Mouse (Mus musculus): ENCODE results near the gene Gtf2e1. TPM values are rescaled to one million over a fixed set of nuclear protein-coding genes. Genes with fewer than 3 reads are reported as not detected.
A peak's percentile ranks its signal among the peaks of the same experiment; 100 is the strongest.

The Gtf2e1 gene
- total and polyA plus RNA-seq, 3 experiments = 29.5 to 72.7 (median 56.0) TPM

GRCm38 (mm10) chr16:37516376-37516993 is 23.1 kb downstream of the Gtf2e1 start:
- H3K9me3 ChIP-seq (replicated peaks; ENCODE audit: low read length) = no peaks in the 10 kb centered on the region
- peak overlapping the region; percentile 45 to 56 (median 52) for H3K4me3 ChIP-seq (replicated peaks in 1 of 3; ENCODE audit: low read depth in 2 of 3, low read length in 2 of 3, poor library complexity in 1 of 3)
- peaks cover 32% of the 10 kb centered on the region for H3K79me2 ChIP-seq (replicated peaks; ENCODE audit: control insufficient read depth, extremely low read depth, insufficient read depth, poor library complexity, severe bottlenecking)
- peak overlapping the region; percentile 86 for H3K27ac ChIP-seq (ENCODE audit: insufficient read depth, low read depth)
- H3K9ac ChIP-seq (ENCODE audit: insufficient read depth, low read depth) = peak overlapping the region; percentile 95
- in situ Hi-C loops (cut with MboI; ENCODE audit: low pct_ligation_motif_present, low pct_unique_long_range_greater_than_20kb, low sequenced_read_pairs) = no loop called here
- no peak for DNase-seq (ENCODE audit: extremely low read depth)
- H3K27me3 ChIP-seq (replicated peaks) = no peaks in the 10 kb centered on the region
- peak overlapping the region; percentile 76 for H3K4me2 ChIP-seq (ENCODE audit: insufficient read depth, low read depth, poor library complexity, severe bottlenecking)
- peaks cover 36 to 93% of the 10 kb centered on the region in 2 experiments for H3K36me3 ChIP-seq (replicated peaks in 1 of 2; ENCODE audit: control insufficient read depth in 1 of 2, insufficient read depth in 1 of 2, low read length in 1 of 2)
- peaks cover 3 to 11% of the 10 kb centered on the region in 2 experiments; a peak in 2 of 4 replicates for H3K4me1 ChIP-seq (ENCODE audit: control insufficient read depth in 1 of 2, insufficient read depth in 2 of 2)
- dilution Hi-C loops (cut with MboI; ENCODE audit: extremely low pct_ligation_motif_present, extremely low pct_unique_long_range_greater_than_20kb, low sequenced_read_pairs) = no loop called here
- TF ChIP-seq JUND (conservative IDR thresholded peaks at IDR 0.05; ENCODE audit: low read depth, low read length) (0 out of 2 replicates have a peak, but pooled peaks have one; percentile 9), UBTF (IDR thresholded peaks at IDR 0.05; ENCODE audit: low read depth, low read length) (no peak), CHD1 (IDR thresholded peaks at IDR 0.05; ENCODE audit: low read depth, low read length) (no peak; the same call in 1 of the 2 replicates), NELFE (IDR thresholded peaks at IDR 0.05; ENCODE audit: low read depth, low read length) (0 out of 2 replicates have a peak, but pooled peaks have one; percentile 12), PAX5 (IDR thresholded peaks at IDR 0.05; ENCODE audit: low read length) (no peak), POLR2A (IDR thresholded peaks at IDR 0.05; ENCODE audit: low read depth, low read length) (peak; percentile 56), TCF12 (IDR thresholded peaks at IDR 0.05; ENCODE audit: low read depth, low read length) (0 out of 2 replicates have a peak, but pooled peaks have one; percentile 7), MAFK (IDR thresholded peaks at IDR 0.05; ENCODE audit: insufficient replicate concordance, low read length) (no peak), BHLHE40 (IDR thresholded peaks at IDR 0.05; ENCODE audit: low read depth, low read length) (peak; percentile 24; the same call in 1 of the 2 replicates), HCFC1 (IDR thresholded peaks at IDR 0.05; ENCODE audit: low read depth, low read length) (no peak), MXI1 (IDR thresholded peaks at IDR 0.05; ENCODE audit: low read depth, low read length) (peak; percentile 50; the same call in 1 of the 2 replicates), MAX (IDR thresholded peaks at IDR 0.05; ENCODE audit: low read length) (peak; percentile 67; the same call in 1 of the 2 replicates), MYC (IDR thresholded peaks at IDR 0.05; ENCODE audit: low read depth, low read length) (peak; percentile 83; the same call in 1 of the 2 replicates), TBP (conservative IDR thresholded peaks at IDR 0.05; ENCODE audit: low read depth, low read length) (0 out of 2 replicates have a peak, but pooled peaks have one; percentile 15)

- Histone ChIP-seq H3K27me3 (replicated peaks) (no peaks in the 10 kb centered on the region), H3K9ac (ENCODE audit: insufficient read depth, low read depth) (peak overlapping the region; percentile 95; the same call in 1 of the 2 replicates), H3K4me2 (ENCODE audit: insufficient read depth, low read depth, poor library complexity, severe bottlenecking) (peak overlapping the region; percentile 7; the same call in 1 of the 2 replicates), H3K4me3 (replicated peaks in 1 of 3; ENCODE audit: low read depth in 2 of 3, low read length in 2 of 3, poor library complexity in 1 of 3) (peak overlapping the region; percentile 7 to 52 (median 31)), H3K9me3 (replicated peaks; ENCODE audit: low read length) (no peaks in the 10 kb centered on the region), H3K4me1 (ENCODE audit: control insufficient read depth in 1 of 2, insufficient read depth in 2 of 2) (peaks cover 1 to 12% of the 10 kb centered on the region in 2 experiments; a peak in 2 of 4 replicates), H3K79me2 (replicated peaks; ENCODE audit: control insufficient read depth, extremely low read depth, insufficient read depth, poor library complexity, severe bottlenecking) (peaks cover 32% of the 10 kb centered on the region), H3K27ac (ENCODE audit: insufficient read depth, low read depth) (no peak overlapping the region; the same call in 1 of the 2 replicates), H3K36me3 (replicated peaks in 1 of 2; ENCODE audit: control insufficient read depth in 1 of 2, insufficient read depth in 1 of 2, low read length in 1 of 2) (peaks cover 32 to 93% of the 10 kb centered on the region in 2 experiments)
- in situ Hi-C loops (cut with MboI; ENCODE audit: low pct_ligation_motif_present, low pct_unique_long_range_greater_than_20kb, low sequenced_read_pairs) = no loop called here
- dilution Hi-C loops (cut with MboI; ENCODE audit: extremely low pct_ligation_motif_present, extremely low pct_unique_long_range_greater_than_20kb, low sequenced_read_pairs) = no loop called here
- no peak for DNase-seq (ENCODE audit: extremely low read depth)
- TF ChIP-seq KAT2A (IDR thresholded peaks at IDR 0.05; ENCODE audit: insufficient replicate concordance, low read length) (no peak), TCF12 (IDR thresholded peaks at IDR 0.05; ENCODE audit: low read depth, low read length) (peak; percentile 51; the same call in 1 of the 2 replicates), MEF2A (IDR thresholded peaks at IDR 0.05; ENCODE audit: borderline replicate concordance, low read depth, low read length) (peak; percentile 45; the same call in 1 of the 2 replicates), POLR2A (IDR thresholded peaks at IDR 0.05; ENCODE audit: low read depth, low read length) (no peak), MAX (IDR thresholded peaks at IDR 0.05; ENCODE audit: low read length) (0 out of 2 replicates have a peak, but pooled peaks have one; percentile 21), JUND (conservative IDR thresholded peaks at IDR 0.05; ENCODE audit: low read depth, low read length) (no peak), SMC3 (IDR thresholded peaks at IDR 0.05; ENCODE audit: low read depth, low read length) (peak; percentile 3; the same call in 1 of the 2 replicates), SIN3A (IDR thresholded peaks at IDR 0.05; ENCODE audit: low read length) (peak; percentile 47; the same call in 1 of the 2 replicates), TBP (conservative IDR thresholded peaks at IDR 0.05; ENCODE audit: low read depth, low read length) (0 out of 2 replicates have a peak, but pooled peaks have one; percentile 61), MAZ (IDR thresholded peaks at IDR 0.05; ENCODE audit: low read depth, low read length) (peak; percentile 30; the same call in 1 of the 2 replicates), NELFE (IDR thresholded peaks at IDR 0.05; ENCODE audit: low read depth, low read length) (no peak), GABPA (IDR thresholded peaks at IDR 0.05; ENCODE audit: insufficient replicate concordance, low read depth, low read length) (no peak), ZC3H11A (IDR thresholded peaks at IDR 0.05; ENCODE audit: low read depth, low read length) (no peak), BHLHE40 (IDR thresholded peaks at IDR 0.05; ENCODE audit: low read depth, low read length) (peak; percentile 86), HCFC1 (IDR thresholded peaks at IDR 0.05; ENCODE audit: low read depth, low read length) (no peak; the same call in 1 of the 2 replicates), PAX5 (IDR thresholded peaks at IDR 0.05; ENCODE audit: low read length) (no peak), IRF4 (IDR thresholded peaks at IDR 0.05; ENCODE audit: low read depth, low read length) (peak; percentile 67; the same call in 1 of the 2 replicates), EP300 (IDR thresholded peaks at IDR 0.05; ENCODE audit: low read length) (no peak), CTCF (conservative IDR thresholded peaks at IDR 0.05 in 1 of 2, IDR thresholded peaks at IDR 0.05 in 1 of 2; ENCODE audit: low read depth in 2 of 2, low read length in 2 of 2) (peak in 1 of 2 experiments; percentile 50; a peak in 2 of 4 replicates), NRF1 (IDR thresholded peaks at IDR 0.05; ENCODE audit: low read depth, low read length) (no peak), RAD21 (IDR thresholded peaks at IDR 0.05; ENCODE audit: low read depth, low read length) (peak; percentile 18), UBTF (IDR thresholded peaks at IDR 0.05; ENCODE audit: low read depth, low read length) (no peak), JUN (IDR thresholded peaks at IDR 0.05; ENCODE audit: insufficient read depth, low read depth, low read length) (no peak), ETS1 (conservative IDR thresholded peaks at IDR 0.05; ENCODE audit: low read depth, low read length) (no peak)
Measured at GRCm38 (mm10) chr16:37514644-37515043, 24.9 kb downstream of the Gtf2e1 start.
